Mouse (Mus musculus): ENCODE measurements at regions not wholly inside any gene's neighbourhood (a gene's known extent, or its start where the extent isn't known, plus 50 kb on each side); places are given as distances from the start of the nearest gene placed in this dataset.
A peak's percentile ranks its signal among the peaks of the same experiment; 100 is the strongest.

DNA sequence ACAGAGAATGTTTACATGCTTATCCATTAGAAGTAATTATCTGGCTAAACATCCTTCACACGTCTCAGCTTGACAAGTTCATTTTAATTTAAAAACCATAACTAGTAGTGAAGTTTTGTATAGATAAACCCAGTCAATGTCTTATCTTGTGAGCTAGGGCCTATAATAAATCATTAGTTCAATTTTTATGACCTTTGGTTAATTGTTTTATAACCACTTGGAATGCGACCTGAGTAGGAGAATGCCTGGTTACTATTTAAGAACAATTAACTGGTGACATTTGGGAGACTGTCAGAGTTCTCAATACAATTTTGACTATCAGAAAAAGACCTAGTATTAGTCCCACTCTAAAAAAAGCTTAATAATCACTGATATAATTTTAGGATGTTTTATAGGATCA is 813.6 kb downstream of the Gm9008 start:
- ATAC-seq (ENCODE audit: insufficient number of reproducible peaks, low FRiP score, low TSS enrichment): no peak

DNA sequence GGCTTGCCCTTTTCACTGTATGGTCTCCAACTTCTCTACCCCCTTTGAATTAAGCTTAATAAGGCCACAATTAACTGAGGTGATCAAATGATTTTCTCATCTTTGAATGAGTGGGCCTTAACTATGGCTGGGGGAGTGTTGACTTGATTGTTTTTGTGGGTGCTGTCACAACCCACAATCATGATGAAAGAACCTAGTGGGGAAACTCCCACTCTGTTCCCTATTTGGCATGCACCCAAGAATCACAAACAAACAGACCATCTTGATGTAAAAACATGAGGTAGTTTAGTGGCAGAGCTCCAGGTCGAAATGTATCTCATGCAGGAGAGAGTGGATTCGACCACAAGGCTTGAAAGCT is 853.2 kb downstream of the Gm9008 start:
- no peak for ATAC-seq (ENCODE audit: insufficient number of reproducible peaks, low FRiP score, low TSS enrichment)

DNA sequence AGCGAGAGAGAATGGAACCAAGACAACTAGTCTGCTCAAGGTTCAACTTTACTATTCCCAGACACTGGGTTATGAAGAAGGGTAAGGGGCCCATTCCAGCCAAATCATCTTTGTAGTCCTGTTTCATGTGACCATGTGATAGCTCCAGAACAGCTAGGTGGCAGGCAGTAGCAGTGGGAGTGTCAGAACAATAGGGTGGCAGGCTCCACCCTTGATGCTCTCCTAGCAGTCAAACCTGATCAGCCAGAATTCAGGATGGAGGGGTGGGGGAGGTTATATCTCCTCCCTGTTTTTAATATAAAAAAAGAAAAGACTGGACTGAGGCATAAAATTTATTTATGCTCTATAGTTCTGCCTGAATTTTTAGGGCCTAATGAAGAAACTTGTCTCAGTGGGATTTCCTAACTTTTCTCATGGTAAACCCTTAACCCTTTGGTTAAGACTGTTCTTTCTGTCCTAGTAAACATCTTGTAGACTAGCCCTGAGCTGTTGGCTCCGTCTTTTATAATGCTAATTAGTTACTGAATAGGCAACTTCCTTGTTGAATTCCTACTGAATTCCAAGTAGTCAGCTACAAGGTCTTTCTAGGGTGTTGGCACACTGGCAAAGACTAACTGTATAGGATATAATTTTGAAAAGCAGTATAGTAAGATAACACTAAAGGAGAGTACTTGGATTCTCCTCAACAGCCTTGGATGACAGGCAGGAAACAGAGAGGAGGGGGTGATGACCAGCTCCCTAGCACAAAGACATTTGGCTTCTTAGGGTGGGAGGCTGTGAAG is 853.8 kb downstream of the Gm9008 start:
- ATAC-seq (ENCODE audit: insufficient number of reproducible peaks, low FRiP score, low TSS enrichment): no peak

DNA sequence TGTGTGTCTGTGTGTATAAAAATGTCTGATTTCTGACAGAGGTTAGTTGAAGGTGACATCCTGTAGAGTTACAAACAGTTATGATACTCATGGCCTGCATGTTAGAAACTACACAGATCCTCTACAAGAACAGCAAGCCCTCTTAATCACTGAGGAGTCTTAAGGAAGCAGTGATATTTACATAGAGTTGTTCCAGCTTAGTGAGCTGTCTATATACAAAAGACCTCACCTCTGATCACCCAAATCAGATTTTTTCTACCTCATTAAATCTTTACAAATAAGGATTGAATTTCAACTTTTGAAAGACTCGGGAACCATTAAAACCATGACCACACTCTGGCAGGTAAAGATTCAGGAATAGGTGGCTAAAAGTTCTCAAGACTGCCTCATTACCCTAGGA is 861.5 kb downstream of the Gm9008 start:
- ATAC-seq (ENCODE audit: insufficient number of reproducible peaks, low FRiP score, low TSS enrichment): no peak

DNA sequence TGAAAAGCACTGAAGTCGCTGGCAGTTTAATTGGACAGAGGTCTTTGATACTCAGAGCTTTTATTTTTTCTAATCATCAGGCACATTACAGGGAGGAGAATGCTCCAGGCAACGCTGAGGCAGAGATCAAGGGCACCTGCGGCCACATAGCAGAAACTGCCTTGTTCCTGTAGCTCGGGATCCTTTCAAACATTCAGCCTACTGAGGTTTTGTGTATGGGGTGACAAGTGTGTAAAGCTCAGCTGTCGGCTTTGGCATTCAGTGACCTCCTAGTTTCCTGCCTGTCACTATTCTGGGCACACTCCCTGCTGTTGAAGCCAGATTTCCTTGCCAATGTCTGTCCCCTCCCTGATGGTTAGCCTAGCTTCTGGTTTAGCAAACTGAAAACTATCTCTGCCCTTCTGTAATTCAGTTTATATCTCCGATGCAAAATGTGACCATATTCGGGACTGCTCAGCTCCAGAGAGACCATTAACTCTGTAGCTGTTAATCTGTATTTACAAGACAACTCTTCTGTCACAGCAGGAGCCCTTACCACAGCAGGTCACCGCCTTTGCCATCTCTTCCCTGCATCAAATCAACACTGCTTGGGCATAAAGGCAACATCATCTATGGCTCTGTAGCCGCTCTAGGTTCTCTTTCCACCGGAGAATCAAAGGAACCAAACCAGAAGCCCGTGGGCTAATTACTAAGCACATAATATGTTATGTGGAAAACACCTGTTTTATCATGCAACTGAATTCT is 894.9 kb downstream of the Gm9008 start:
- peak; percentile 99 for ATAC-seq (ENCODE audit: insufficient number of reproducible peaks, low FRiP score, low TSS enrichment)

DNA sequence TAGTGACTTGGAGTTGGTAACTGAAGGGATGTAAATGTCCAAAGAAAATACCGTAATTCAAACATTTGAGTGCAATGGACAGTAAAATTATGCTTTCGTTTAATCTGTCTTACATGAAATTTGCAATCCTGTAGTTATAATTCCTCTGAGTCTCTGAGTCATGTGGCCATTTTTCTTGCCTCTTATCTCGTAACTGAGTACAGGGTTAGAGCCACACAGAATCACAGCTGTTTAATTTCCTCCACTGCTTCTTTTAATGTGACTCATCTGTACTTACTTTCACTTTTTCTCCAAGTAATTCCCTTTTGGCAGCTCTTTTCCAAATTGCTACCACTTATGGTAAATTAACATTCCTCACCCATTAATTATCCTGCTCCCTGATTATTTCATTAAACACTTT is 939.2 kb downstream of the Gm9008 start:
- no peak for ATAC-seq (ENCODE audit: insufficient number of reproducible peaks, low FRiP score, low TSS enrichment)

DNA sequence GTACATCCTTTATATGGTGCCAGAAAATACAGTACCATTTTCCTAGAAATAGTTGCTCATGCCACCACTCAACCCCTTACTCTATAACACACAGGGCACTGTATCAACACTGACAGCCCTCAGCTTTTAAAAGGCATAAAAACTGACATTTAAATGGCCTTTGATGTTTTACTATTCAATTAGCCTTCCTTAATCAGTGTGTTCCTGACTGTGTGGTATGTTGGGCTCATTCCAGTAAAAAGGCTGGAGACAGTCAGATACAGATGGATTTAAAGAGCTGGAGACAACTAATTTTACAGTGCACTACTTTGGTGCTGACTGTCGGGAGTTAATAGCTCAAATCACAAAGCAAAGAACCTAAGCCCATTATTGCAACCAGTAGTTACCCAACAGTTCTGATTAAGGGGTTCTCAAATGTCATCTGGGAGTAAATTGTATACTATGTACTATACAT is 955.3 kb downstream of the Gm9008 start:
- no peak for ATAC-seq (ENCODE audit: insufficient number of reproducible peaks, low FRiP score, low TSS enrichment)

DNA sequence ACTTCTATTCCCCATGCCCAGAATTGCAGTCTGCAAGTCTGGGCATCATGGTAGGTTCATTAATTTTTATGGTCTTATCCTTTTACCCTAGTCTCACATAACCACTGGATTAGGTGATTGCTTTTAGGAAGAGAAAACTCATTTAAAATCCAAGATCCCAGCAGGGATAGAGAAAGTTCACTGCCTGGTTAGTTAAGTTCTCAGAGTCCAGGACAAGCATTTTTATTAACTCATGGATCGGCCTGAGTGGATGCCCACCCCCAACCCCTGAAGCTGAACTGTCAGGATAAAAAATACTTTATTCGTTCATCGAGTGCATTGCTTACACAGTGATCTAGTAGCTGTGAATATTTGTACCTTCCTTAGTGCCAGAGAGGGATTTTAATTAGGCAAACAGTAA is 957.9 kb downstream of the Gm9008 start:
- no peak for ATAC-seq (ENCODE audit: insufficient number of reproducible peaks, low FRiP score, low TSS enrichment)

Data from cerebellum, adult (tissue).